Mouse (Mus musculus) forebrain, postnatal 0 days (tissue): Measurements from ENCODE around the gene Pip5k1c. TPM values are rescaled to one million over a fixed set of nuclear protein-coding genes. Genes with fewer than 3 reads are reported as not detected.

Experiments
- ATAC-seq: fragments of 200-750 bp; cut with Nextera tagmentation; 2 replicates; pipeline ENCODE4 v1.8.0; 2017; ENCODE audit warnings: mild to moderate bottlenecking, moderate library complexity
- DNase-seq: peaks from one replicate; pipeline ENCODE4 v3.0.0-alpha.2; 2015
- H3K27ac ChIP-seq: fragments of 300-500 bp; sonication (generic); 2 replicates; pipeline ENCODE4 v1.5.1; 2014; ENCODE audit warnings: low read depth, mild to moderate bottlenecking, antibody characterized with exemption, low read length, moderate library complexity, mixed read lengths
- H3K27me3 ChIP-seq: fragments of 300-500 bp; sonication (generic); 2 replicates; pipeline ENCODE4 v1.6.1; 2014; ENCODE audit warnings: mild to moderate bottlenecking, low read length, mixed read lengths; ENCODE audit not compliant: insufficient read depth
- H3K36me3 ChIP-seq: fragments of 300-500 bp; sonication (generic); 2 replicates; pipeline ENCODE4 v1.6.1; 2014; ENCODE audit warnings: mild to moderate bottlenecking, moderate library complexity; ENCODE audit not compliant: insufficient read depth
- H3K4me1 ChIP-seq: fragments of 300-500 bp; sonication (generic); 2 replicates; pipeline ENCODE4 v1.6.1; 2014; ENCODE audit warnings: antibody characterized with exemption; ENCODE audit not compliant: insufficient read depth
- H3K4me2 ChIP-seq: fragments of 300-500 bp; sonication (generic); 2 replicates; pipeline ENCODE4 v1.6.1; 2014; ENCODE audit warnings: low read depth, mild to moderate bottlenecking, moderate library complexity
- H3K4me3 ChIP-seq: fragments of 300-500 bp; sonication (generic); 2 replicates; pipeline ENCODE4 v1.5.1; 2014; ENCODE audit warnings: low read depth, low read length, mixed read lengths
- H3K9ac ChIP-seq: fragments of 300-500 bp; sonication (generic); 2 replicates; pipeline ENCODE4 v1.6.1; 2014; ENCODE audit warnings: mild to moderate bottlenecking
- H3K9me3 ChIP-seq: fragments of 300-500 bp; sonication (generic); 2 replicates; pipeline ENCODE4 v1.6.1; 2016; ENCODE audit warnings: low read length
- CTCF ChIP-seq: sonication (generic); IDR thresholded peaks from 2 replicates; pipeline ENCODE4 v1.5.1; 2016; ENCODE audit warnings: antibody characterized with exemption, control low read depth, low read depth
- WGBS: fragments of 180-500 bp; shearing (Covaris S2); extraction: QIAGEN DNeasy Blood & Tissue Kit; methylation state at CpG from one replicate; pipeline ENCODE4 v1.1.7; 2014; 5-methylcytosine and 5-hydroxymethylcytosine counted together
- polyA plus RNA-seq: library from polyadenylated mRNA; unstranded; fragments of >200 nt; fragmentation: Nextera tagmentation; extraction: Ambion mirVana; gene quantifications from 2 replicates; pipeline ENCODE4 v1.2.1, GENCODE M21; 2015
- total RNA-seq: library from RNA; depleted of rRNA; stranded (reverse); fragments of >200 nt; gene quantifications from 2 replicates; pipeline ENCODE4 v1.2.3, GENCODE M21; 2014

Gene Pip5k1c
- total and polyA plus RNA-seq, 2 experiments from 2014 or later: 130 to 229 TPM

DNA sequence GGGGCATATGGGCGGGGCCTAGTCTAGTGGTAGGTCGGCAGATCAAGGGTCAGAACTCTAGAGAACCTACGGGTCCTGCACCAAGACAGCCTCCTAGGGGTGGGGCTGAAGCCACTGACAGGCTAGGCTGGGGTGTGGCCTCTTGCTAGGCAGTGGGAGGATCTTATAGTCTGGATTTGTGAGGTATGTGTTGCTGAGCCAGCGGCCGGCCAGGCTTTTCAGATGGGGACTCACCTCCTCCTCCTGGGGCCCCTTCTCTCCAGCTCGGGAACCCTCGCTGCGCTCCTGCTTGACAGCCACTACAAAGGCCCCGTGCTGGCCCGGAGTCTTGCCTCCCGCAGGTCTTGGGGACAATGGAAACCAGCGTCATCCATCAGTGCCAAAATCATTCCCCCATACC, 56.4 kb downstream of the Pip5k1c start:
- 9% methylated on average over 12 of the region's 12 CpGs for WGBS
- no peak overlapping the region for H3K9ac ChIP-seq
- H3K4me2 ChIP-seq: no peak overlapping the region
- no peaks in the 10 kb centered on the region for H3K36me3 ChIP-seq
- no peak for TF ChIP-seq CTCF
- no peaks in the 10 kb centered on the region for H3K9me3 ChIP-seq
- H3K27ac ChIP-seq: no peak overlapping the region
- DNase-seq: no peak
- ATAC-seq: no peak
- H3K4me3 ChIP-seq: no peak overlapping the region
- H3K4me1 ChIP-seq: 0 out of 2 replicates have a peak, but pooled peaks cover 3% of the 10 kb centered on the region
- peaks cover 11% of the 10 kb centered on the region for H3K27me3 ChIP-seq

DNA sequence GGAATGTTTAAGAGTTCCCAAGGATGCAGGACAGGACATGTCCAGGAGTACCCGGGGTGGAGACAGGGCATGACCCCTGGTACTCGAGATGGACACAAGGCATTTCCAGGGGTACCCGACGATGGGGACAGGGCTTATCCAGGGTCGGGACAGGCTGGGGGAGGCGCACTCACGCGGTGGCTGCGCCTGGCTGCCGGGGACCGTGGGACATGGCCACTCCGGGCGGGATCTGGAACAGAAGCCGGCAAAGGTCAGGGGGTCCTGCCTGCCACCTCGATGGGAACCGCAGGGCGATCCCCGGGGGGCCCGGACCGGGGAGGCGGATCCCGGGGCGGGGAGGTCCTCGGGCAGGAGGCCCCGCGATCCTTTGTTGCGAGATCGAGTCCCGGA, 57.2 kb downstream of the Pip5k1c start:
- Histone ChIP-seq H3K27me3 (peaks cover 3% of the 10 kb centered on the region), H3K36me3 (no peaks in the 10 kb centered on the region), H3K4me2 (peak overlapping the region; percentile 79), H3K9ac (peak overlapping the region; percentile 23), H3K27ac (no peak overlapping the region), H3K4me3 (peak overlapping the region; percentile 45), H3K4me1 (0 out of 2 replicates have a peak, but pooled peaks cover 3% of the 10 kb centered on the region), H3K9me3 (no peaks in the 10 kb centered on the region)
- TF ChIP-seq CTCF: no peak
- no peak for ATAC-seq
- no peak for DNase-seq
- WGBS: 6% methylated on average over 25 of the region's 29 CpGs

- peak; percentile 98 for ATAC-seq
- H3K27me3 ChIP-seq: no peaks in the 10 kb centered on the region
- no peaks in the 10 kb centered on the region for H3K36me3 ChIP-seq
- H3K9ac ChIP-seq: peak within 1 kb of the TSS; percentile 40
- peak; percentile 99 for DNase-seq
- TF ChIP-seq CTCF: peak; percentile 93
- no peak within 1 kb of the TSS for H3K27ac ChIP-seq
- no peaks in the 10 kb centered on the region for H3K9me3 ChIP-seq
- peak within 1 kb of the TSS; percentile 45 for H3K4me3 ChIP-seq
- WGBS: 3% methylated on average over 54 of the region's 54 CpGs
- H3K4me2 ChIP-seq: peak within 1 kb of the TSS; percentile 79
- 0 out of 2 replicates have a peak, but pooled peaks cover 3% of the 10 kb centered on the region for H3K4me1 ChIP-seq
Measured at GRCm38 (mm10) chr10:81350351-81351063, 57.7 kb downstream of the Pip5k1c start, which contains the start of gene Hmg20b. Gene Hmg20b, minus strand, starts transcription at chr10:81350480.

DNA sequence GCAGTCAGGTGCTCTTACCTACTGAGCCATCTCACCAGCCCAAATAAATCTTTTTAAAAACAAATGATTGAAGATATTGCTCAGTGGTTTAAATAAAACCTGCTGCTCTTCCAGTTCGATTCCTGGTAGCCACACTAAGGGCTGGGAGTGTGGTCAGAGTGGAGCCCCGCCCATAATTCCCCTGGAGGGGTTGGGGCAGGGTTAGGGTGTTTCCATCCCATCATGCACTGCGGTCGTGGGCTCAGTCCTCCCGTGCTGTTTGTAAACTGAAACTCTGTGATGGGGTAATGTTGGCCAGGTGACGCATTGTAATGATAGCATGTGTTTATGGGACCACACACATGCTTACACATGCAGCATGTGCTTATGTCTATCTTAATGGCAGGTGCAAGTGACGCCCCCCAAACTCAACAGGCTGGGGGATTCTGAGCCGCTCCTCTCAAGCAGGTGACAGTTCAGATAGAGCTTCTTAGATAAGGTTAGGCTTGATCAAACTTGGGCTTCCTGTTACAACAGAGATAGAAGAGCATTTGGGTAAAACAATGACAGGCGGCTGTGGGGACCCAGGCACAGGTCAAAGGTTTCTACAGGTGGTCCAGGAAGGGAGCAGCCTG, 59.0 kb downstream of the Pip5k1c start:
- no peaks in the 10 kb centered on the region for H3K27me3 ChIP-seq
- H3K36me3 ChIP-seq: no peaks in the 10 kb centered on the region
- TF ChIP-seq CTCF: no peak
- no peak overlapping the region for H3K9ac ChIP-seq
- no peak overlapping the region for H3K4me3 ChIP-seq
- no peak overlapping the region for H3K27ac ChIP-seq
- ATAC-seq: no peak
- DNase-seq: no peak
- H3K4me2 ChIP-seq: no peak overlapping the region
- H3K4me1 ChIP-seq: no peaks in the 10 kb centered on the region
- 30% methylated on average over 9 of the region's 9 CpGs for WGBS
- H3K9me3 ChIP-seq: no peaks in the 10 kb centered on the region

GRCm38 (mm10) chr10:81354738-81355477, 62.1 kb downstream of the Pip5k1c start:
- TF ChIP-seq CTCF: no peak
- no peaks in the 10 kb centered on the region for H3K9me3 ChIP-seq
- no peak overlapping the region for H3K4me3 ChIP-seq
- no peak overlapping the region for H3K27ac ChIP-seq
- no peak for ATAC-seq
- H3K9ac ChIP-seq: no peak overlapping the region
- 68% methylated on average over 9 of the region's 9 CpGs for WGBS
- no peaks in the 10 kb centered on the region for H3K36me3 ChIP-seq
- H3K27me3 ChIP-seq: no peaks in the 10 kb centered on the region
- no peak overlapping the region for H3K4me2 ChIP-seq
- H3K4me1 ChIP-seq: peaks cover 8% of the 10 kb centered on the region
- DNase-seq: no peak

DNA sequence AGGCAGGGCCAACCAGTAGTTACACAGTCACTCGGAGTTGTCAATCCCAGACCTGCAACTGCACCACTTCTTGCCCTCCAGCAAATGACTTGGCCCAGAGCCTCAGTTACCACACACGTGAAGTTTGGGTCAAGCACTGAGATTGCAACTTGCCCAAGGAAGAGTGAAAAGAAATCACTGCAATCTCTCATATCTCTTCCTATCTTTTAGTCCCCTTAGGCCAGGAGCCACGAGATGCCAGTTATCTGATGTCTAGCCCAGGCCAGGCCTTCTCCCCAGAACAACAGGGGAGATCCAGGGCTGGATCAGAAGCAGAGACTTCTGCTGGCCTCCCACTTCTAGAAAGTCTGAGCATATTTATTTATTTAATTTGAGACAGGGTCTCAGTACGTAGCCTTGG, 62.8 kb downstream of the Pip5k1c start:
- H3K4me2 ChIP-seq: no peak overlapping the region
- H3K36me3 ChIP-seq: no peaks in the 10 kb centered on the region
- no peak overlapping the region for H3K4me3 ChIP-seq
- 76% methylated on average over 4 of the region's 4 CpGs for WGBS
- H3K9ac ChIP-seq: no peak overlapping the region
- H3K27ac ChIP-seq: no peak overlapping the region
- no peaks in the 10 kb centered on the region for H3K27me3 ChIP-seq
- ATAC-seq (no peak), DNase-seq (no peak)
- no peak for TF ChIP-seq CTCF
- H3K4me1 ChIP-seq: peaks cover 8% of the 10 kb centered on the region
- H3K9me3 ChIP-seq: no peaks in the 10 kb centered on the region
